10 mouse cellular contexts compared by ENCODE assay signal in the genomic region with DNA sequence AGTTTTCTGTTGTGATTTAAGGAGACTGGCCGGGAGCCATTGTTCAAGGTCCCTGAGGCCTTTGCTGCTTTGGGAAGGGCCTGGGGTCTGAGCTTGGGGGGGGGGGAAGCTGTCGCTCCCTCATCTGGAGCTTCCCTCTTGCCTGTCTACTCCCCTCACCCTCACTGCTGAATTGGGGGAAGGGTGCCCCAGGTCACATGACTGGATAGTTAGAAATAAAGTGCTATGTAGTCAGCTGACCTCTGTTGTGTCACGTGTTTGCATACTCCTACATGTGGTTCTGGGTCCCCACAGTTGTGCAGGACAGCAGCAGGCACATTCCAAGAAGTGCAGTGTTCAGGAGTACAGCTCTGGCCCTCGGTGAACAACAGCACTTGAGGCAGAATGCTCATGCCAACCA. TPM values are rescaled to one million over a fixed set of nuclear protein-coding genes. Genes with fewer than 3 reads are reported as not detected.
A peak's percentile ranks its signal among the peaks of the same experiment; 100 is the strongest.
DNase-seq lines count a peak whose midpoint lies in the region; ATAC-seq and TF ChIP-seq lines count a peak whose summit lies in the region.
"Had no signal": no experiment of that assay in that cellular context is flagged by ENCODE, and none has a peak within 500 bp of the region (broad histone marks: within the 10 kb centered on the region; RNA-seq: fewer than 3 reads in every experiment).

No protein-coding gene starts in this region.

- peak overlapping the region; percentile 68 for H3K27ac ChIP-seq in heart, embryonic 16.5 days (ENCODE audit: low read length)
- H3K27ac ChIP-seq in embryonic facial prominence, embryonic 14.5 days (replicated peaks; ENCODE audit: low read depth, low read length): peak overlapping the region; percentile 70
- H3K27ac ChIP-seq in hindbrain, postnatal 0 days: peak overlapping the region; percentile 88
- H3K27ac ChIP-seq in midbrain, embryonic 13.5 days: peak overlapping the region; percentile 76

- no peak overlapping the region for H3K9ac ChIP-seq in heart, embryonic 16.5 days (ENCODE audit: low read length)
- H3K9ac ChIP-seq in embryonic facial prominence, embryonic 14.5 days (ENCODE audit: low read depth, low read length): no peak overlapping the region
- H3K9ac ChIP-seq in hindbrain, postnatal 0 days (replicated peaks; ENCODE audit: low read length): no peak overlapping the region
- H3K9ac ChIP-seq in midbrain, embryonic 13.5 days (replicated peaks): 0 out of 2 replicates have a peak overlapping the region, but pooled peaks have one; percentile 1

- no peak overlapping the region for H3K4me2 ChIP-seq in heart, embryonic 16.5 days (ENCODE audit: low read depth, low read length)
- H3K4me2 ChIP-seq in embryonic facial prominence, embryonic 14.5 days (ENCODE audit: low read depth, low read length): no peak overlapping the region
- 0 out of 2 replicates have a peak overlapping the region, but pooled peaks have one; percentile 7 for H3K4me2 ChIP-seq in hindbrain, postnatal 0 days (ENCODE audit: low read depth, low read length)
- H3K4me2 ChIP-seq in midbrain, embryonic 13.5 days (replicated peaks): no peak overlapping the region

- H3K4me3 ChIP-seq in heart, embryonic 16.5 days (ENCODE audit: low read length): no peak overlapping the region
- no peak overlapping the region for H3K4me3 ChIP-seq in embryonic facial prominence, embryonic 14.5 days (ENCODE audit: low read depth, low read length)
- H3K4me3 ChIP-seq in hindbrain, postnatal 0 days (ENCODE audit: low read length): no peak overlapping the region
- H3K4me3 ChIP-seq in midbrain, embryonic 13.5 days (replicated peaks): no peak overlapping the region

- WGBS in heart, embryonic 16.5 days: 64% methylated on average over 4 of the region's 4 CpGs
- 65% methylated on average over 4 of the region's 4 CpGs for WGBS in embryonic facial prominence, embryonic 14.5 days
- WGBS in hindbrain, postnatal 0 days: 64% methylated on average over 4 of the region's 4 CpGs
- WGBS in midbrain, embryonic 13.5 days: 67% methylated on average over 4 of the region's 4 CpGs

- DNase-seq in heart, adult 9 months (ENCODE audit: low spot score in 2 of 2): no peak
- DNase-seq in embryonic facial prominence, embryonic 14.5 days (ENCODE audit: low spot score): no peak
- DNase-seq in hindbrain, postnatal 0 days (ENCODE audit: low spot score): peak; percentile 9
- DNase-seq in ovary, adult 18-20 months (ENCODE audit: low spot score): no peak
- DNase-seq in right cerebral cortex, postnatal 25 days: no peak
- no peak for DNase-seq in embryo, embryonic 11 days
- DNase-seq: spleen, adult 18-20 months had no signal

- H3K9me3 ChIP-seq in heart, embryonic 16.5 days (replicated peaks; ENCODE audit: control insufficient read depth, low read length): no peaks in the 10 kb centered on the region
- H3K9me3 ChIP-seq in embryonic facial prominence, embryonic 14.5 days (ENCODE audit: control insufficient read depth, low read length): no peaks in the 10 kb centered on the region
- no peaks in the 10 kb centered on the region for H3K9me3 ChIP-seq in hindbrain, postnatal 0 days (ENCODE audit: low read length)
- H3K9me3 ChIP-seq in midbrain, embryonic 13.5 days: no peaks in the 10 kb centered on the region
- H3K9me3 ChIP-seq: G1E had no signal

- no peak for ATAC-seq in heart, embryonic 16.5 days (replicated peaks; ENCODE audit: extremely low read depth, insufficient read depth, low FRiP score)
- ATAC-seq in embryonic facial prominence, embryonic 14.5 days (ENCODE audit: low read depth): no peak
- ATAC-seq in hindbrain, postnatal 0 days: peak; percentile 36; the same call in 1 of the 2 replicates
- peak; percentile 15 for ATAC-seq in midbrain, embryonic 13.5 days

- H3K36me3 ChIP-seq in heart, embryonic 16.5 days (ENCODE audit: control insufficient read depth, insufficient read depth): peaks cover 22% of the 10 kb centered on the region
- H3K36me3 ChIP-seq in embryonic facial prominence, embryonic 14.5 days (ENCODE audit: control insufficient read depth, insufficient read depth, low read length): peaks cover 43% of the 10 kb centered on the region
- peaks cover 15% of the 10 kb centered on the region for H3K36me3 ChIP-seq in hindbrain, postnatal 0 days (ENCODE audit: insufficient read depth, low read length)
- H3K36me3 ChIP-seq in midbrain, embryonic 13.5 days: peaks cover 42% of the 10 kb centered on the region

- peaks cover 19% of the 10 kb centered on the region for H3K4me1 ChIP-seq in heart, embryonic 16.5 days (ENCODE audit: control insufficient read depth, insufficient read depth, low read length)
- peaks cover 14% of the 10 kb centered on the region for H3K4me1 ChIP-seq in embryonic facial prominence, embryonic 14.5 days (ENCODE audit: control insufficient read depth, insufficient read depth, low read length)
- H3K4me1 ChIP-seq in hindbrain, postnatal 0 days (ENCODE audit: insufficient read depth, low read length): peaks cover 23% of the 10 kb centered on the region
- H3K4me1 ChIP-seq in midbrain, embryonic 13.5 days (replicated peaks): peaks cover 21% of the 10 kb centered on the region

- no peaks in the 10 kb centered on the region for H3K27me3 ChIP-seq in heart, embryonic 16.5 days (ENCODE audit: control insufficient read depth, insufficient read depth, low read length)
- no peaks in the 10 kb centered on the region for H3K27me3 ChIP-seq in embryonic facial prominence, embryonic 14.5 days (replicated peaks; ENCODE audit: control insufficient read depth, insufficient read depth, low read length)
- no peaks in the 10 kb centered on the region for H3K27me3 ChIP-seq in hindbrain, postnatal 0 days (ENCODE audit: insufficient read depth, low read length)
- H3K27me3 ChIP-seq in midbrain, embryonic 13.5 days: no peaks in the 10 kb centered on the region

- TF ChIP-seq CTCF in hindbrain, postnatal 0 days (IDR thresholded peaks at IDR 0.05; ENCODE audit: low read depth): no peak

RNA-seq across cellular contexts. Expression of a gene that starts 15.7 kb away (rescaled TPM):
- 78.5 and 79.0 TPM in 2 replicates for polyA plus RNA-seq in heart, embryonic 16.5 days (2015; fragmentation: Nextera tagmentation; extraction: Ambion mirVana)
- 65.3 and 75.0 TPM in 2 replicates for polyA plus RNA-seq in embryonic facial prominence, embryonic 14.5 days (2014; fragmentation: Nextera tagmentation; extraction: Ambion mirVana)
- total RNA-seq in hindbrain, postnatal 0 days (2014; rRNA removed): 68.7 and 89.6 TPM in 2 replicates
- polyA plus RNA-seq in hindbrain, postnatal 0 days (2015; fragmentation: Nextera tagmentation; extraction: Ambion mirVana): 79.8 and 85.8 TPM in 2 replicates
- polyA plus RNA-seq in midbrain, embryonic 13.5 days (2015; fragmentation: Nextera tagmentation; extraction: Ambion mirVana): 154 and 165 TPM in 2 replicates

RNA-seq across cellular contexts. Expression of a gene that starts 15.9 kb away (rescaled TPM):
- 13.4 and 15.8 TPM in 2 replicates for polyA plus RNA-seq in heart, embryonic 16.5 days (2015; fragmentation: Nextera tagmentation; extraction: Ambion mirVana)
- 13.0 and 14.2 TPM in 2 replicates for polyA plus RNA-seq in embryonic facial prominence, embryonic 14.5 days (2014; fragmentation: Nextera tagmentation; extraction: Ambion mirVana)
- 41.3 and 45.6 TPM in 2 replicates for total RNA-seq in hindbrain, postnatal 0 days (2014; rRNA removed)
- polyA plus RNA-seq in hindbrain, postnatal 0 days (2015; fragmentation: Nextera tagmentation; extraction: Ambion mirVana): 27.6 and 29.4 TPM in 2 replicates
- polyA plus RNA-seq in midbrain, embryonic 13.5 days (2015; fragmentation: Nextera tagmentation; extraction: Ambion mirVana): 25.1 and 30.2 TPM in 2 replicates

RNA-seq across cellular contexts. Expression of a gene that starts 55.2 kb away (rescaled TPM):
- polyA plus RNA-seq in heart, embryonic 16.5 days (2015; fragmentation: Nextera tagmentation; extraction: Ambion mirVana): 19.1 and 20.1 TPM in 2 replicates
- 13.6 and 17.8 TPM in 2 replicates for polyA plus RNA-seq in embryonic facial prominence, embryonic 14.5 days (2014; fragmentation: Nextera tagmentation; extraction: Ambion mirVana)
- 41.8 and 43.1 TPM in 2 replicates for total RNA-seq in hindbrain, postnatal 0 days (2014; rRNA removed)
- 17.4 and 17.9 TPM in 2 replicates for polyA plus RNA-seq in hindbrain, postnatal 0 days (2015; fragmentation: Nextera tagmentation; extraction: Ambion mirVana)
- polyA plus RNA-seq in midbrain, embryonic 13.5 days (2015; fragmentation: Nextera tagmentation; extraction: Ambion mirVana): 22.7 and 23.0 TPM in 2 replicates

Comparison
In these comparisons a context has a peak if more than half of its experiments do, and no peak if none do; other contexts are left out.
1. ATAC-seq: peak in hindbrain, postnatal 0 days (single experiment) and midbrain, embryonic 13.5 days (single experiment); none in heart, embryonic 16.5 days (single experiment) and embryonic facial prominence, embryonic 14.5 days (single experiment).
2. Peak in every context shown above with its lines, with median percentiles within 50 percentile points of each other: H3K27ac ChIP-seq.